In genomic region chr12:33003339-33003965, GRCm38 (mm10) we compare ENCODE assay signal across 16 mouse cellular contexts. TPM values are rescaled to one million over a fixed set of nuclear protein-coding genes. Genes with fewer than 3 reads are reported as not detected.
A peak's percentile ranks its signal among the peaks of the same experiment; 100 is the strongest.
DNase-seq lines count a peak whose midpoint lies in the region; ATAC-seq lines count a peak whose summit lies in the region.
"Had no signal": no experiment of that assay in that cellular context is flagged by ENCODE, and none has a peak within 500 bp of the region (broad histone marks: within the 10 kb centered on the region; RNA-seq: fewer than 3 reads in every experiment).

No protein-coding gene starts in this region.

- no peak overlapping the region for H3K9ac ChIP-seq in midbrain, embryonic 11.5 days (ENCODE audit: low read length)
- no peak overlapping the region for H3K9ac ChIP-seq in midbrain, embryonic 14.5 days (replicated peaks; ENCODE audit: low read length)
- no peak overlapping the region for H3K9ac ChIP-seq in midbrain, embryonic 12.5 days (replicated peaks)
- H3K9ac ChIP-seq: liver, embryonic 15.5 days had no signal

- H3K27me3 ChIP-seq in midbrain, embryonic 11.5 days (ENCODE audit: control insufficient read depth, insufficient read depth, low read length), result no peaks in the 10 kb centered on the region
- H3K27me3 ChIP-seq in midbrain, embryonic 14.5 days (ENCODE audit: control insufficient read depth, insufficient read depth, low read length), result no peaks in the 10 kb centered on the region
- H3K27me3 ChIP-seq in midbrain, embryonic 12.5 days, result no peaks in the 10 kb centered on the region
- H3K27me3 ChIP-seq: liver, embryonic 15.5 days had no signal

- H3K9me3 ChIP-seq in midbrain, embryonic 11.5 days (ENCODE audit: control insufficient read depth, low read length), result no peaks in the 10 kb centered on the region
- no peaks in the 10 kb centered on the region for H3K9me3 ChIP-seq in midbrain, embryonic 14.5 days (ENCODE audit: control insufficient read depth, low read length)
- no peaks in the 10 kb centered on the region for H3K9me3 ChIP-seq in midbrain, embryonic 12.5 days
- H3K9me3 ChIP-seq: liver, embryonic 15.5 days had no signal

- 65% methylated on average over 8 of the region's 8 CpGs for WGBS in midbrain, embryonic 11.5 days
- 51% methylated on average over 8 of the region's 8 CpGs for WGBS in midbrain, embryonic 14.5 days
- 55% methylated on average over 8 of the region's 8 CpGs for WGBS in midbrain, embryonic 12.5 days

- H3K4me1 ChIP-seq in midbrain, embryonic 11.5 days (ENCODE audit: control insufficient read depth, insufficient read depth, low read length), result no peaks in the 10 kb centered on the region
- 0 out of 2 replicates have a peak, but pooled peaks cover 4% of the 10 kb centered on the region for H3K4me1 ChIP-seq in midbrain, embryonic 14.5 days (ENCODE audit: control insufficient read depth, insufficient read depth, low read length)
- peaks cover 18% of the 10 kb centered on the region for H3K4me1 ChIP-seq in midbrain, embryonic 12.5 days
- H3K4me1 ChIP-seq: liver, embryonic 15.5 days had no signal

- peak; percentile 47 for ATAC-seq in frontal cortex, adult (ENCODE audit: low TSS enrichment)
- peak; percentile 52; the same call in 1 of the 2 replicates for ATAC-seq in midbrain, embryonic 11.5 days (ENCODE audit: low FRiP score)
- ATAC-seq in midbrain, embryonic 14.5 days (ENCODE audit: low FRiP score, low TSS enrichment), result no peak
- peak; percentile 60 for ATAC-seq in midbrain, embryonic 12.5 days (ENCODE audit: low FRiP score, low read depth)
- ATAC-seq: lung, postnatal 0 days had no signal

- H3K27ac ChIP-seq in midbrain, embryonic 11.5 days (ENCODE audit: low read depth, low read length), result no peak overlapping the region
- H3K27ac ChIP-seq in midbrain, embryonic 14.5 days (replicated peaks; ENCODE audit: low read depth, low read length), result no peak overlapping the region
- H3K27ac ChIP-seq in midbrain, embryonic 12.5 days (replicated peaks), result no peak overlapping the region
- H3K27ac ChIP-seq: liver, embryonic 15.5 days had no signal

- H3K36me3 ChIP-seq in midbrain, embryonic 11.5 days (ENCODE audit: control insufficient read depth, insufficient read depth, low read length), result no peaks in the 10 kb centered on the region
- no peaks in the 10 kb centered on the region for H3K36me3 ChIP-seq in midbrain, embryonic 14.5 days (ENCODE audit: control insufficient read depth, insufficient read depth, low read length)
- no peaks in the 10 kb centered on the region for H3K36me3 ChIP-seq in midbrain, embryonic 12.5 days
- H3K36me3 ChIP-seq: liver, embryonic 15.5 days had no signal

- no peak overlapping the region for H3K4me2 ChIP-seq in midbrain, embryonic 11.5 days
- H3K4me2 ChIP-seq in midbrain, embryonic 14.5 days (ENCODE audit: low read length), result no peak overlapping the region
- no peak overlapping the region for H3K4me2 ChIP-seq in midbrain, embryonic 12.5 days (replicated peaks)
- H3K4me2 ChIP-seq: liver, embryonic 15.5 days had no signal

- H3K4me3 ChIP-seq in midbrain, embryonic 11.5 days (ENCODE audit: low read depth, low read length), result no peak overlapping the region
- no peak overlapping the region for H3K4me3 ChIP-seq in midbrain, embryonic 14.5 days (replicated peaks; ENCODE audit: low read depth, low read length)
- H3K4me3 ChIP-seq in midbrain, embryonic 12.5 days, result no peak overlapping the region
- H3K4me3 ChIP-seq: liver, embryonic 15.5 days had no signal

- no peak for DNase-seq in frontal cortex, adult 2 months (ENCODE audit: extremely low spot score in 1 of 2, low spot score in 1 of 2)
- DNase-seq in midbrain, embryonic 11.5 days (ENCODE audit: low spot score, missing footprints), result no peak
- no peak for DNase-seq in midbrain, embryonic 14.5 days
- DNase-seq in retina, postnatal 7 days (ENCODE audit: low read depth, low spot score), result peak; percentile 24
- no peak for DNase-seq in right cerebral cortex, postnatal 4 days
- no peak for DNase-seq in thymus, postnatal 36 days
- DNase-seq: adrenal gland, postnatal 36 days; cerebellum, postnatal 10 days; gastrocnemius, postnatal 14 days; heart, postnatal 14 days; right cerebral cortex, postnatal 14 days; thymus, postnatal 25 days had no signal

RNA-seq across cellular contexts. Expression of gene Sypl, which starts 49.8 kb away (rescaled TPM):
- polyA plus RNA-seq in frontal cortex, adult 2 months (2012; rRNA removed), result 41.6 and 44.5 TPM in 2 replicates
- polyA plus RNA-seq in midbrain, embryonic 11.5 days (2014; fragmentation: Nextera tagmentation; extraction: Ambion mirVana), result 45.3 and 52.8 TPM in 2 replicates
- polyA plus RNA-seq in midbrain, embryonic 14.5 days (2014; fragmentation: Nextera tagmentation; extraction: Ambion mirVana), result 34.2 and 39.4 TPM in 2 replicates
- 39.9 and 41.0 TPM in 2 replicates for polyA plus RNA-seq in midbrain, embryonic 12.5 days (2016; fragmentation: Nextera tagmentation; extraction: Ambion mirVana)
